Mouse (Mus musculus) brain, embryonic 14.5 days (tissue): ENCODE data around the gene Gm9573.

Source experiments
- CTCF ChIP-seq: fragments of 200-500 bp; IDR thresholded peaks from 2 replicates; pipeline ENCODE4 v1.5.1; 2012; ENCODE audit warnings: inconsistent platforms, mild to moderate bottlenecking, moderate library complexity, borderline replicate concordance; ENCODE audit not compliant: insufficient read depth, insufficient read length; ENCODE audit errors: extremely low read depth
- POLR2A ChIP-seq: fragments of 200-500 bp; IDR thresholded peaks from 2 replicates; pipeline ENCODE4 v1.6.1; 2012; ENCODE audit warnings: mild to moderate bottlenecking, inconsistent platforms, borderline replicate concordance; ENCODE audit not compliant: poor library complexity, insufficient read depth, insufficient read length, severe bottlenecking; ENCODE audit errors: extremely low read depth

DNA sequence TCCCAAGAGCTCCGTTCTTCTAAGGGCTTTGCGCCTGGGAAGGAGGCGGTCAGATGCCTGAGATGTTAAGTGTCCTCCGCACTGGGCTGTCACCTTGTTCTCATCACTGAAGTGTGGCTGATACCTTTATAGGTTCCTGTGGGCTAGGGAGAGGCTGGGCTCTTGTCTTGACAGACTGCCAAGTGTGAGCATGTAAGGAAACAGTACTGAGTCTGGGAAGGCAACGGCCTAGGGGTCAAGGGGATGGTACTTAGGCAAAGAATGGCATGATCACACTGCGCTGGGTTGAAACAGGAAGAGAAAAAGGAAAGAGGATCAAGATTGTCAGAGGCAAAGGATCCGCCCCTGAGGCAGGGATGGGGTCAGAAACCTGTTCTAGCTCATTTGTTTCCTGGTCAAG, at the start of gene Gm9573:
- TF ChIP-seq CTCF (no peak), POLR2A (no peak)
